Mouse (Mus musculus): Measurements from ENCODE around the gene Wdr89.

The Wdr89 gene

GRCm38 (mm10) chr12:75612711-75613110, 56.6 kb downstream of the Wdr89 start:
- DNase-seq, result no peak

DNA sequence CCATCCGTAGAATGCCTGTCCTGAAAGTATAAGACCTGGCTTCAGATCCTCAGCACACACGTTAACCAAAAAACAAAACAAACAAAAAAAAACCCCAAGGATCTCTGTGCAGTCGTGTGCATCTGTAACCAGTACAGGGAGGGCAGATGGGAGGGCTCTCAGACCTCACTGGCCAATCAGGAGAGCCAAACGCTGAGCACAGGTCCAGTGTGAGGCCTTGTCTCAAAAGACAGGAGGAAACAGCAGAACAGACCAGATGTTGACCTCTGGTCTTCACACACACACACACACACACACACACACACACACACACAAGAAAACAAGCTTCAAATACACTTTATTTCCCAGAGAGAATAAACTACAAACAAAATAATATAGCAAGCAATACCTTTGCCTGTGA, 69.8 kb downstream of the Wdr89 start:
- DNase-seq, result peak in 1 of 2 experiments; percentile 18

DNA sequence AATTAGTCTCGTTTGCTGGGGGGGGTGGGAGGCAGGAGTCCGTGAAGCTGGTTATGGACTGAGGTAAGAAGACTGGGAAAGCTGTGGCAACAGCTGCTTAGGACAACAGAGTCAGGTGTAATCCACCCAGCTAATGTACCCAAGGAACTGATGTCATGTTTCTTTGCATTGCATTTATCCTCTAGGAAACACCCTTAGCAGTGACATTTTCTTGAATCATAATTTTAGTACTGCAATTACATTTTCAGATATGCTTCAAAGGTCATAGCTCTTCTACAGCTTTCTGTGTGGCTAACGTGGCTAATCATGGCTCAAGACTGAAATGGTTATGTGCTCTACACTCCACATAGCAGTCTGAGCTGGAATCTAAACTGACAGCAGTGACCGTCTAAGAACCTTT, 70.3 kb downstream of the Wdr89 start:
- no peak for DNase-seq

GRCm38 (mm10) chr12:75597707-75598106, 71.6 kb downstream of the Wdr89 start:
- no peak for DNase-seq

DNA sequence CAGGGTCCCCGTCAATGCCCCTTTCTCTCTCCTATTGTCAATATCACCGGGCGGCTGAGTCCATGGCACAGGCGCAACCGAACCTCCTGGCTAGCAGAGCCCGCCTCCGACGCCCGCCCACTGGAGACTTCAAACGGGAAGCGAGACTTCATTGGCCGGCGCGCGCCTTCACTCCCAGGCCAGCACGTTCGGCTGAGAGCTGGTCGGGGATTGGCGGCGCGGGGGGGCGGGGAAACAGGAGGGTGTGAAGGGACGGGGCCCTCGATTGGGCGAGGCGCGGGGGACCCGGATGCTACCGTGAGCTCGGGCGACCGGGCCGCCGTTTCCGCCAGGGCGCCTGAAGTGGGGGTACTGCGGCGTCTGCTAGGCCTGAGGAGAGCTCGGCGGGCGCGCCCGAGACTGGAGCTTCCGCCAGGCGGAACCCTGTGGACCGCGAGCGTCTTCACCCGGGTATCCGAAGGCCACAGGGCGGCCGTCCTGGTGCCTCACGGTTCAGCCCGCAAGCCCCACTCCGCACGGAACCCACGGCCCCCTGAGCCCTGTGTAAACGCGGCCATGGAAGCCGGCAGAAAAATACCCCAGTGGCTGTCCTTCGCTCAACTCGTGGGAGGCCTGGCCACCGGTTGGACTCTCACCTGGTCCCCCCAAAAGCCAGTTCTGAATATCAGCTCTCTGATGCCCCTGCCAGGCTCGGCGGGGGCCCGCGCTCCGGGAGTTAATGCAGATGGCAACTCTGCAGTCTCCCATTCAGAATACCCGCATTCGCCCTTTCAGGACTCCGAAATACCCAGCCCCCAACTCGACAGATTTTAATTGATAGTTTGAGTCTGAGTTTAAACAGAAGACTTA, 73.0 kb downstream of the Wdr89 start, which contains the start of gene Ppp2r5e:
Gene Ppp2r5e (minus strand): TSS at position 92 of the 849 bp plus-strand sequence.
- peak; percentile 99 for DNase-seq

GRCm38 (mm10) chr12:75595291-75596153, 73.8 kb downstream of the Wdr89 start:
- peak in 1 of 2 experiments; percentile 54 for DNase-seq

- DNase-seq, result no peak
Observed at GRCm38 (mm10) chr12:75594404-75594803, 74.9 kb downstream of the Wdr89 start.

DNA sequence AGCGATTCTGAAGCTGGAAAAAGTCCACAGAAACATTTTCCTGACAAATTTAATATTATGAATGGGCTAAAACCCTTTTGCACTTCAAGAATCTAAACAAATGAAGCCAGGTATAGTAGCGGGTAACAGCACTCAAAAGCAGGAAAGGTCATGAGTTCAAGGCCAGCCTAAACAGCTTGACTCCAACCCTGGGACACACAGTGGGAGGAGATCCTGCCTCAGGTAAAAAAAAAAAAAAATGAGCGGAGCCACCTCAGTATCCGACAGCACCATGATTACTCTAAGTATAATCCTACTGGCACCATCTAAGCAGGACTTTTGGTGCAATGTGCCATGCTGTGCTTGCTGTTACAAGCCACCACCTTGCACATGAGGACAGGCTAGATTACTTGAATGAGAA, 75.5 kb downstream of the Wdr89 start:
- no peak for DNase-seq

DNA sequence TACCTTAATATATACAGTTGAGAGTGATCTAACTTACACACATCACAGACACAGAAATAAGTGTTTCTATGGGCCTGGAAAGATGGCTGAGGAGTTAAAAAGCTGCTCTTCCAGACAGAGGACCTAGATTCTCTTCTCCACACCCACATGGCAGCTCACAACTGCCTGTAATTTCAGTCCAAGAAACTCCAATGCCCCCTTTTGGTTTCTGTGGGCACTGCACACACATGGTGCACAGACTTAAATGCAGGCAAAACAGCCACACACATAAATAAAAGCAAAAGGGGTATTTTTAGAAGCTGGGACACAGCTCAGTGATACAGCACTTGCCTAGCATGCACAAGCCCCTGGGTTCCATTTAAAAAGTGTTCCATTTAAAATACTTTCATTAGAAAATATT, 81.8 kb downstream of the Wdr89 start:
- DNase-seq, result no peak

DNA sequence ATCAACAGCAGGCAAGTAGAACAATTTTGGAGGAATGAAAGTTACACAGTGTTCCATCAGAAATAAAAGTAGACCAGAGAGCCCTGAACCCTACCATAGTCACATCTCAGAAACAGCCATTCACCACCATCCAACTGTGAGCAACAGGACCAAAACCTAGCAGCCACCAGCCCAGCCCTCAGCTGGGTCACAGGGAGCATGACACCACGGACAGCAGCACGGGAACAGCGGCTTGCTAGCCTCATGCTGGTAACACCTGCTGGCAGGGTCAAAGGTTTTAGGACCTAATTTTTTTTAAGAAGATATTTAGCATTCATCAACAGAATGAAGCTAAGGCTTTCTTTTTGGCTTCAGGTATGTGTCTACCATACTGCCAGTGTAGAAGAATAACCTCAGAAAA, 85.6 kb downstream of the Wdr89 start:
- no peak for DNase-seq

All from lung, postnatal 4 days (tissue).